Mouse (Mus musculus): ENCODE measurements around the gene Uts2. TPM values are rescaled to one million over a fixed set of nuclear protein-coding genes. Genes with fewer than 3 reads are reported as not detected.

Uts2 gene
- polyA plus RNA-seq, 1 experiment from 2014 or later, result not detected

GRCm38 (mm10) chr4:150966556-150966955 lies 30.3 kb upstream of the Uts2 start:
- 10% methylated on average over 7 of the region's 7 CpGs for WGBS (ENCODE audit: insufficient replicate concordance)
- H3K36me3 ChIP-seq (ENCODE audit: control insufficient read depth, insufficient read depth), result no peaks in the 10 kb centered on the region
- no peak overlapping the region for H3K4me3 ChIP-seq (ENCODE audit: low read depth, low read length)

GRCm38 (mm10) chr4:150968956-150969355 lies 27.9 kb upstream of the Uts2 start:
- no peak overlapping the region for H3K4me2 ChIP-seq (ENCODE audit: low read depth, low read length)
- ATAC-seq (ENCODE audit: low read depth), result no peak
- H3K27me3 ChIP-seq (ENCODE audit: control insufficient read depth, insufficient read depth, low read depth, low read length), result no peaks in the 10 kb centered on the region
- no peaks in the 10 kb centered on the region for H3K36me3 ChIP-seq (ENCODE audit: control insufficient read depth, insufficient read depth)
- H3K4me1 ChIP-seq (ENCODE audit: control insufficient read depth, low read depth, low read length), result no peaks in the 10 kb centered on the region; the same call in 1 of the 2 replicates
- 63% methylated on average over 8 of the region's 8 CpGs for WGBS (ENCODE audit: insufficient replicate concordance)
- H3K4me3 ChIP-seq (ENCODE audit: low read depth, low read length), result no peak overlapping the region
- no peak overlapping the region for H3K9ac ChIP-seq (ENCODE audit: low read depth, low read length)
- H3K27ac ChIP-seq (ENCODE audit: low read length), result no peak overlapping the region
- H3K9me3 ChIP-seq (replicated peaks; ENCODE audit: control insufficient read depth, low read length), result no peaks in the 10 kb centered on the region

More at GRCm38 (mm10) chr4:150966556-150966955, 30.3 kb upstream of the Uts2 start:
- H3K9ac ChIP-seq (ENCODE audit: low read depth, low read length), result no peak overlapping the region
- no peak overlapping the region for H3K4me2 ChIP-seq (ENCODE audit: low read depth, low read length)
- H3K27me3 ChIP-seq (ENCODE audit: control insufficient read depth, insufficient read depth, low read depth, low read length), result no peaks in the 10 kb centered on the region
- no peaks in the 10 kb centered on the region; the same call in 1 of the 2 replicates for H3K4me1 ChIP-seq (ENCODE audit: control insufficient read depth, low read depth, low read length)
- no peaks in the 10 kb centered on the region for H3K9me3 ChIP-seq (replicated peaks; ENCODE audit: control insufficient read depth, low read length)
- H3K27ac ChIP-seq (ENCODE audit: low read length), result no peak overlapping the region
- ATAC-seq (ENCODE audit: low read depth), result no peak

- 58% methylated on average over 8 of the region's 8 CpGs for WGBS (ENCODE audit: insufficient replicate concordance)
- Histone ChIP-seq H3K27ac (ENCODE audit: low read length) (no peak overlapping the region), H3K9me3 (replicated peaks; ENCODE audit: control insufficient read depth, low read length) (no peaks in the 10 kb centered on the region), H3K27me3 (ENCODE audit: control insufficient read depth, insufficient read depth, low read depth, low read length) (no peaks in the 10 kb centered on the region), H3K9ac (ENCODE audit: low read depth, low read length) (no peak overlapping the region), H3K36me3 (ENCODE audit: control insufficient read depth, insufficient read depth) (no peaks in the 10 kb centered on the region), H3K4me3 (ENCODE audit: low read depth, low read length) (no peak overlapping the region), H3K4me1 (ENCODE audit: control insufficient read depth, low read depth, low read length) (no peaks in the 10 kb centered on the region), H3K4me2 (ENCODE audit: low read depth, low read length) (no peak overlapping the region)
- ATAC-seq (ENCODE audit: low read depth), result no peak
Measured at GRCm38 (mm10) chr4:150973264-150973663, 23.6 kb upstream of the Uts2 start.

GRCm38 (mm10) chr4:150975145-150975544 lies 21.8 kb upstream of the Uts2 start:
- Histone ChIP-seq H3K36me3 (ENCODE audit: control insufficient read depth, insufficient read depth) (no peaks in the 10 kb centered on the region), H3K4me1 (ENCODE audit: control insufficient read depth, low read depth, low read length) (no peaks in the 10 kb centered on the region), H3K9me3 (replicated peaks; ENCODE audit: control insufficient read depth, low read length) (no peaks in the 10 kb centered on the region), H3K4me3 (ENCODE audit: low read depth, low read length) (no peak overlapping the region), H3K27me3 (ENCODE audit: control insufficient read depth, insufficient read depth, low read depth, low read length) (no peaks in the 10 kb centered on the region), H3K27ac (ENCODE audit: low read length) (no peak overlapping the region), H3K9ac (ENCODE audit: low read depth, low read length) (no peak overlapping the region), H3K4me2 (ENCODE audit: low read depth, low read length) (no peak overlapping the region)
- 17% methylated on average over 1 of the region's 1 CpGs for WGBS (ENCODE audit: insufficient replicate concordance)
- no peak for ATAC-seq (ENCODE audit: low read depth)

- no peak for ATAC-seq (ENCODE audit: low read depth)
- Histone ChIP-seq H3K36me3 (ENCODE audit: control insufficient read depth, insufficient read depth) (no peaks in the 10 kb centered on the region), H3K9ac (ENCODE audit: low read depth, low read length) (no peak overlapping the region), H3K9me3 (replicated peaks; ENCODE audit: control insufficient read depth, low read length) (no peaks in the 10 kb centered on the region), H3K4me2 (ENCODE audit: low read depth, low read length) (no peak overlapping the region), H3K27ac (ENCODE audit: low read length) (no peak overlapping the region), H3K4me3 (ENCODE audit: low read depth, low read length) (no peak overlapping the region), H3K4me1 (ENCODE audit: control insufficient read depth, low read depth, low read length) (no peaks in the 10 kb centered on the region), H3K27me3 (ENCODE audit: control insufficient read depth, insufficient read depth, low read depth, low read length) (no peaks in the 10 kb centered on the region)
- WGBS (ENCODE audit: insufficient replicate concordance), result 75% methylated on average over 21 of the region's 21 CpGs
Measured at GRCm38 (mm10) chr4:150978156-150978910, 18.6 kb upstream of the Uts2 start.

- 74% methylated on average over 9 of the region's 9 CpGs for WGBS (ENCODE audit: insufficient replicate concordance)
- H3K9me3 ChIP-seq (replicated peaks; ENCODE audit: control insufficient read depth, low read length), result no peaks in the 10 kb centered on the region
- H3K27ac ChIP-seq (ENCODE audit: low read length), result no peak overlapping the region
- no peak overlapping the region for H3K4me3 ChIP-seq (ENCODE audit: low read depth, low read length)
- no peaks in the 10 kb centered on the region for H3K36me3 ChIP-seq (ENCODE audit: control insufficient read depth, insufficient read depth)
- no peak overlapping the region for H3K9ac ChIP-seq (ENCODE audit: low read depth, low read length)
- H3K27me3 ChIP-seq (ENCODE audit: control insufficient read depth, insufficient read depth, low read depth, low read length), result no peaks in the 10 kb centered on the region
- H3K4me1 ChIP-seq (ENCODE audit: control insufficient read depth, low read depth, low read length), result no peaks in the 10 kb centered on the region
- no peak overlapping the region for H3K4me2 ChIP-seq (ENCODE audit: low read depth, low read length)
- ATAC-seq (ENCODE audit: low read depth), result no peak
Measured at GRCm38 (mm10) chr4:150979455-150979854, 17.4 kb upstream of the Uts2 start.

- Histone ChIP-seq H3K27ac (ENCODE audit: low read length) (no peak overlapping the region), H3K4me3 (ENCODE audit: low read depth, low read length) (no peak overlapping the region), H3K9ac (ENCODE audit: low read depth, low read length) (no peak overlapping the region), H3K36me3 (ENCODE audit: control insufficient read depth, insufficient read depth) (no peaks in the 10 kb centered on the region), H3K4me2 (ENCODE audit: low read depth, low read length) (no peak overlapping the region), H3K4me1 (ENCODE audit: control insufficient read depth, low read depth, low read length) (no peaks in the 10 kb centered on the region), H3K27me3 (ENCODE audit: control insufficient read depth, insufficient read depth, low read depth, low read length) (no peaks in the 10 kb centered on the region), H3K9me3 (replicated peaks; ENCODE audit: control insufficient read depth, low read length) (no peaks in the 10 kb centered on the region)
- ATAC-seq (ENCODE audit: low read depth), result no peak
- 70% methylated on average over 5 of the region's 5 CpGs for WGBS (ENCODE audit: insufficient replicate concordance)
Measured at GRCm38 (mm10) chr4:150980153-150980552, 16.7 kb upstream of the Uts2 start.

GRCm38 (mm10) chr4:150990148-150990547 lies 6.7 kb upstream of the Uts2 start:
- Histone ChIP-seq H3K27me3 (ENCODE audit: control insufficient read depth, insufficient read depth, low read depth, low read length) (no peaks in the 10 kb centered on the region), H3K36me3 (ENCODE audit: control insufficient read depth, insufficient read depth) (no peaks in the 10 kb centered on the region), H3K4me2 (ENCODE audit: low read depth, low read length) (no peak overlapping the region), H3K9me3 (replicated peaks; ENCODE audit: control insufficient read depth, low read length) (no peaks in the 10 kb centered on the region), H3K9ac (ENCODE audit: low read depth, low read length) (no peak overlapping the region), H3K27ac (ENCODE audit: low read length) (no peak overlapping the region), H3K4me1 (ENCODE audit: control insufficient read depth, low read depth, low read length) (no peaks in the 10 kb centered on the region), H3K4me3 (ENCODE audit: low read depth, low read length) (no peak overlapping the region)
- WGBS (ENCODE audit: insufficient replicate concordance), result 37% methylated on average over 6 of the region's 6 CpGs
- ATAC-seq (ENCODE audit: low read depth), result no peak

- no peak for ATAC-seq (ENCODE audit: low read depth)
- Histone ChIP-seq H3K4me1 (ENCODE audit: control insufficient read depth, low read depth, low read length) (no peaks in the 10 kb centered on the region), H3K9me3 (replicated peaks; ENCODE audit: control insufficient read depth, low read length) (no peaks in the 10 kb centered on the region), H3K4me2 (ENCODE audit: low read depth, low read length) (no peak overlapping the region), H3K27ac (ENCODE audit: low read length) (no peak overlapping the region), H3K36me3 (ENCODE audit: control insufficient read depth, insufficient read depth) (no peaks in the 10 kb centered on the region), H3K9ac (ENCODE audit: low read depth, low read length) (no peak overlapping the region), H3K4me3 (ENCODE audit: low read depth, low read length) (no peak overlapping the region), H3K27me3 (ENCODE audit: control insufficient read depth, insufficient read depth, low read depth, low read length) (no peaks in the 10 kb centered on the region)
- WGBS (ENCODE audit: insufficient replicate concordance), result 77% methylated on average over 9 of the region's 9 CpGs
Measured at GRCm38 (mm10) chr4:150998626-150999025, 1.7 kb downstream of the Uts2 start.

Measured in liver, embryonic 16.5 days (tissue).